Mouse (Mus musculus) frontal cortex, adult (tissue): ENCODE data around the gene Got2.

ENCODE experiments used
- ATAC-seq: cut with Nextera tagmentation; 2 replicates; pipeline ENCODE4 v1.9.2; 2017; ENCODE audit warnings: mild to moderate bottlenecking, moderate library complexity, mixed read lengths; ENCODE audit not compliant: low TSS enrichment

The Got2 gene

DNA sequence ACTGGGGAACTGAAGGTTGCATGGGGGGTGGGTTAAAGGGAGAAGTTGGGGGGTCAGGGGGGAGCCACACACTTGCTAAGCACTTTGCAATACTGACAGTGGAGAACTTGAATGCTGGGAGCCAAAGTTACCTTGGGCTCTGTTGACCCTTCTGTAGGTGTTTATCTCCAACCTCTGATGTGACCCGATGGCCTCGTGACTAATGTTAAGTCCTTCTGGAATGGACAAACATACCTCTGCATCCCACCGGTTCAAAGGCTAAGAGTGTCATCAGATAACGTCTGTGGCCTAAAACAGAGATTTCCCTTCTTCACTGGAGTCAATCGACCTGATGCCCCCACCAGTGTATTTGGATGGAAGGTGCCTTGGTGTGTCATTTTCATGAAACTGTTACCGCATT is 67.1 kb downstream of the Got2 start:
- no peak for ATAC-seq

DNA sequence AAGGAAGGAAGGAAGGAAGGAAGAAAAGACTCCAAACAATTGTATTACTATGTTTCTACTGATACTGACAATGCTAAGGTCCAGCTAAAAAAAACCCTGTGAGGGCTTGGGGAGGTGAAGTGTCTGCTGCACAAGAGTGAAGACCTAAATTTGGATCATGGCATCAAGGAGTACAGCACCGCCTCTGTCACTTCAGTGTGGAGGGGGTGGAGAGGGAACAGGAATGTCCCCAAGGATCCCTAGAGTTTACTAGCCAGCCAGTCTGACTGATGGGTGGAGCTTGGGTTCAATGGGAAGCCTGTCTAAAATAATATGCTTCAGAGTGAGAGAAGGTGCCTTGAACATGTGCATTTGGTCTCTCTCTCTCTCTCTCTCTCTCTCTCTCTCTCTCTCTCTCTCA is 70.1 kb downstream of the Got2 start:
- no peak for ATAC-seq

DNA sequence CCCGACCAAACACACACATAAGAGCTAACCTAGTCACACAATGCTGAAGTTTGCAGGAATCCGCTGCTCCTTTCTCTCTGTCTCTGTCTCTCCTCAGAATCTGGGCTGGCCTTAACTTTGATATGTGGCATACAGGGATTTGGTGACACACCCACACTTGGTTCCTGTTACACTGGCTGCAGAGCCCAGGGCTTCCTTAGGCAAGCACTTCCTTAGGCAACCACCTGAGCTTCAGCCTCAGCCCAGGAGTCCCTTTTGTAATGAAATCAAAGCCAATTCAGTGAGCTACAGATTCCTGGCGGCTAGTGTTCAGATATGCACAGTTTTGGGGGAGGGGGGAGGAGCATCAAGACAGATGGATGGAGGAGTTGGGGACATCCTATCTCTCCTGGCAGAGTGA is 70.8 kb downstream of the Got2 start:
- no peak for ATAC-seq

DNA sequence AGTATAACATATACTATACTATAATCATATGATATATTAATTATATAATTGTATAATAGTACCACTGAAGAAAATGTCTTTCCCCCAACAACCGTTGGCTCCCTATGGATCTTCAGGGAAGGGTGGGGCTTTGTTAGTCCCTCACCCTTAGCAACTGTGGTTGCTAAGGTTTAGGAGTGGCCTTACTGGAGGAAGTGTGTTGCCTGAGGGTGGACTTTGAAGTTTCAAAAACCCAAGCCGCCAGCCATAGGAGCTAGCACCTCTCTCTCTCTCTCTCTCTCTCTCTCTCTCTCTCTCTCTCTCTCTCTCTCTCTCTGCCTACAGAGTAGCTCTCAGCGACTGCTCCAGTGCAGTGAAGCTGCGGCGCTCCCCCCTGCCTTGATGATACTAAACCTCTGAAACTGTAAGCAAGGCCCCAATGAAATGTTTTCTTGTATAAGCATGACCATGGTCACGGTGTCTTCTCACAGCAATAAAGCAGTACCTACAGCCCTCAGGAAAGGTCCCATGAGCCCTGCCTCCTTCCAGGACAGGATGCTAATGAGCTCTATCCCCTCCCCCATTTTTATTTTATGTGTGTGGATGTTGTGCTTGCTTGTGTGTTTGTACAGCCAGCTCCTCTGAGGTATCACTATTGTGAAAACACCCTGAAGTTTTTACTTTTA is 72.2 kb downstream of the Got2 start:
- no peak for ATAC-seq
